Mouse (Mus musculus) lung, embryonic 14.5 days (tissue): ENCODE measurements around the gene Smim14. TPM values are rescaled to one million over a fixed set of nuclear protein-coding genes. Genes with fewer than 3 reads are reported as not detected.

ENCODE experiments used
- ATAC-seq: fragments of 200-750 bp; cut with Nextera tagmentation; 2 replicates; pipeline ENCODE4 v1.8.0; 2017; ENCODE audit warnings: mild to moderate bottlenecking, moderate TSS enrichment, moderate library complexity; ENCODE audit not compliant: insufficient read depth
- DNase-seq: peaks from one replicate; pipeline ENCODE4 v3.0.0-alpha.2; 2015
- H3K27ac ChIP-seq: fragments of 300-500 bp; sonication (generic); 2 replicates; pipeline ENCODE4 v1.5.1; 2014; ENCODE audit warnings: low read depth, mild to moderate bottlenecking, moderate library complexity
- H3K27me3 ChIP-seq: fragments of 300-500 bp; sonication (generic); 2 replicates; pipeline ENCODE4 v1.6.1; 2014; ENCODE audit warnings: low read length, control low read depth; ENCODE audit not compliant: insufficient read depth
- H3K36me3 ChIP-seq: fragments of 300-500 bp; sonication (generic); 2 replicates; pipeline ENCODE4 v1.6.1; 2014; ENCODE audit warnings: control low read depth; ENCODE audit not compliant: insufficient read depth
- H3K4me1 ChIP-seq: fragments of 300-500 bp; sonication (generic); 2 replicates; pipeline ENCODE4 v1.6.1; 2014; ENCODE audit warnings: antibody characterized with exemption, control low read depth; ENCODE audit not compliant: insufficient read depth
- H3K4me2 ChIP-seq: fragments of 300-500 bp; sonication (generic); 2 replicates; pipeline ENCODE4 v1.6.1; 2014; ENCODE audit warnings: mild to moderate bottlenecking
- H3K4me3 ChIP-seq: fragments of 300-500 bp; sonication (generic); 2 replicates; pipeline ENCODE4 v1.5.1; 2014; ENCODE audit warnings: low read depth, low read length
- H3K9ac ChIP-seq: fragments of 300-500 bp; sonication (generic); 2 replicates; pipeline ENCODE4 v1.6.1; 2014
- H3K9me3 ChIP-seq: fragments of 300-500 bp; sonication (generic); 2 replicates; pipeline ENCODE4 v1.6.1; 2016; ENCODE audit warnings: low read depth, low read length, control low read depth
- CTCF ChIP-seq: IDR thresholded peaks from 2 replicates; pipeline ENCODE4 v1.5.1; 2016; ENCODE audit warnings: antibody characterized with exemption, low read depth
- WGBS: fragments of 180-500 bp; shearing (Covaris S2); extraction: QIAGEN DNeasy Blood & Tissue Kit; methylation state at CpG from one replicate; pipeline ENCODE4 v1.1.7; 2014; 5-methylcytosine and 5-hydroxymethylcytosine counted together
- polyA plus RNA-seq: library from polyadenylated mRNA; unstranded; fragments of >200 nt; fragmentation: Nextera tagmentation; extraction: Ambion mirVana; gene quantifications from 2 replicates; pipeline ENCODE4 v1.2.1, GENCODE M21; 2014

Smim14 gene
- polyA plus RNA-seq, 1 experiment from 2014 or later: 83.0 TPM

- Histone ChIP-seq H3K4me3 (no peak overlapping the region), H3K36me3 (no peaks in the 10 kb centered on the region), H3K9me3 (no peaks in the 10 kb centered on the region), H3K27ac (no peak overlapping the region), H3K9ac (no peak overlapping the region), H3K4me2 (no peak overlapping the region), H3K4me1 (no peaks in the 10 kb centered on the region), H3K27me3 (no peaks in the 10 kb centered on the region)
- TF ChIP-seq CTCF: no peak
- ATAC-seq: no peak
- DNase-seq: no peak
- 77% methylated on average over 4 of the region's 4 CpGs for WGBS
Observed at GRCm38 (mm10) chr5:65524831-65525230, 12.2 kb downstream of the Smim14 start.

- Histone ChIP-seq H3K4me2 (no peak overlapping the region), H3K4me1 (no peaks in the 10 kb centered on the region), H3K27ac (no peak overlapping the region), H3K36me3 (no peaks in the 10 kb centered on the region), H3K9ac (no peak overlapping the region), H3K27me3 (no peaks in the 10 kb centered on the region), H3K4me3 (no peak overlapping the region), H3K9me3 (no peaks in the 10 kb centered on the region)
- peak; percentile 30; the same call in 1 of the 2 replicates for TF ChIP-seq CTCF
- WGBS: 76% methylated on average over 1 of the region's 1 CpGs
- ATAC-seq (no peak), DNase-seq (peak; percentile 37)
Observed at GRCm38 (mm10) chr5:65521803-65522202, 15.2 kb downstream of the Smim14 start.

DNA sequence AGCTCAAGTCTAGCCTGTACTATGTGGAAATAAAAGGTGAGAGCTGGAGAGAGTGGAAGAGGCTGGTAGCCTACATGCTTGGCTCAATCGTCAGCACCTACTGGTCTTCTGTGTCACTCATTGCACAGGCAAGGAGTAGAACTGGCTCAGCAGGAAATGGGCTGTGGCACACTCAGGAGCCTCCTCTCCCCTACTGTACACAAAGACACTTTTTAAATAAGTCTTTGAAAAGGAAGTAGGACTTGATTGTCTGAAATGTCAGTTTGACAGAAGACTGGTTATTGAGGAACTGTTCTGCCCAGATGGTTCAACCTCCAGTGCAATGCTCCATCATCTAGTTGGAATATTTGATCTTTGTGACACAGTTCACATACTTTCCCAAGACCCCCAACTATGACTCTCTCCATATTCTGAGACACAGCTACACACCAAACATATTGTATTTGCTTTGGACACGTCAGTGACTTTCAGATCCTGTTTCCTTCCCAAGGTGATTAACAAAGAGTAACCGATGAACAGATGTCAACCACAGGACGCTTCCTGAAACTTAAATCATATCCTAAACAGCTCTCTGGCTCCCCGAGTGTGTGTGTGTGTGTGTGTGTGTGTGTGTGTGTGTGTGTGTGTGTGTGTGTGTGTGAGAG is 22.2 kb downstream of the Smim14 start:
- no peak overlapping the region for H3K4me2 ChIP-seq
- 0 out of 2 replicates have a peak overlapping the region, but pooled peaks have one; percentile 50 for H3K27ac ChIP-seq
- DNase-seq (peak; percentile 59), ATAC-seq (peak; percentile 74; the same call in 1 of the 2 replicates)
- H3K4me3 ChIP-seq: no peak overlapping the region
- no peak overlapping the region for H3K9ac ChIP-seq
- no peaks in the 10 kb centered on the region for H3K9me3 ChIP-seq
- no peaks in the 10 kb centered on the region for H3K36me3 ChIP-seq
- TF ChIP-seq CTCF: no peak
- 32% methylated on average over 5 of the region's 5 CpGs for WGBS
- H3K4me1 ChIP-seq: peaks cover 2% of the 10 kb centered on the region; the same call in 1 of the 2 replicates
- no peaks in the 10 kb centered on the region for H3K27me3 ChIP-seq

DNA sequence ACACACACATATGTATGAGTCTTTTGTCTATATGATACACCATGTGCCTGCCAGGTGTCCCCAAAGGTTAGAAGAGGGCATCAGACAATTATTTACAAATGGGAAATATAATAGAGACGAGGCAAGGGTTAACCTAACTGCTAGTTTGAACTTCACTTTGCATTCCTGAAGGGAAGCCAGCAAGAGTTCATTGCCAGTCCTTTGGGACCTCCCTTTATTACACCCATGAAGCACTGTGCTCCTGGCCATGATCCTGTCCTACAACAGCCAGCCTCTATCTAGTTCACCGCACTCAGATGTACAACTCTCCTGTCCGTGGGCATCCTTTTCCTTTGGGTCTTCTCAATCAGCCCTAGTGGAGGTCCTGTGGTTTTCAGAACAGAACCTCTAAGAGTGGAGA is 23.5 kb downstream of the Smim14 start:
- DNase-seq: no peak
- H3K27me3 ChIP-seq: no peaks in the 10 kb centered on the region
- H3K9me3 ChIP-seq: no peaks in the 10 kb centered on the region
- peaks cover 2% of the 10 kb centered on the region; the same call in 1 of the 2 replicates for H3K4me1 ChIP-seq
- no peak overlapping the region for H3K4me3 ChIP-seq
- no peak overlapping the region; the same call in 1 of the 2 replicates for H3K27ac ChIP-seq
- H3K9ac ChIP-seq: no peak overlapping the region
- TF ChIP-seq CTCF: no peak
- no peak overlapping the region for H3K4me2 ChIP-seq
- ATAC-seq: no peak
- WGBS: 67% methylated on average over 3 of the region's 3 CpGs
- H3K36me3 ChIP-seq: no peaks in the 10 kb centered on the region

GRCm38 (mm10) chr5:65508395-65508794 is 28.6 kb downstream of the Smim14 start:
- no peak for TF ChIP-seq CTCF
- no peak overlapping the region for H3K4me2 ChIP-seq
- 75% methylated on average over 8 of the region's 8 CpGs for WGBS
- H3K9ac ChIP-seq: no peak overlapping the region
- no peaks in the 10 kb centered on the region for H3K9me3 ChIP-seq
- H3K4me3 ChIP-seq: no peak overlapping the region
- no peak overlapping the region for H3K27ac ChIP-seq
- DNase-seq: no peak
- H3K27me3 ChIP-seq: no peaks in the 10 kb centered on the region
- no peak for ATAC-seq
- H3K4me1 ChIP-seq: 0 out of 2 replicates have a peak, but pooled peaks cover 2% of the 10 kb centered on the region
- H3K36me3 ChIP-seq: no peaks in the 10 kb centered on the region

DNA sequence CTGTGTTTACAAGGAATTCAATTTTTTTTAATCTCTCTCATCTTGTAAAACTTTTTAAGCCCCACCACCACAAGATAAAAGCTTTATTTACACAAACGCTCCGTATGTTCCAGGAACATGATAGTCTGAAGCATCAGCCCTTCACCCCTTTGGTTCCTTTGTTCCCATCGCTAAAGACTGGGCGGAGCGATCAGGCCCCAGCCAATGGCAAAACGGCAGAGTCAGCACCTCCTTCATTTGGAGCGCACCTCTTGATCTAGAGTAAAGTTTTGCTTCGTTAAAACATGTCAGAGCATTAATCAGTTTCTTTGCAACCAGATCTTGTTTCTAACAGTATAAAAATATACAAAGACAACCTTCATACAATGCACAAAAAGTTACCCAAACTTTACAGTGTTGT is 31.2 kb downstream of the Smim14 start:
- 0 out of 2 replicates have a peak, but pooled peaks cover 2% of the 10 kb centered on the region for H3K4me1 ChIP-seq
- H3K4me2 ChIP-seq: peak overlapping the region; percentile 50
- DNase-seq: peak; percentile 63
- H3K27me3 ChIP-seq: no peaks in the 10 kb centered on the region
- 7% methylated on average over 8 of the region's 8 CpGs for WGBS
- ATAC-seq: no peak
- TF ChIP-seq CTCF: no peak
- H3K27ac ChIP-seq: no peak overlapping the region
- no peaks in the 10 kb centered on the region for H3K36me3 ChIP-seq
- no peak overlapping the region for H3K9ac ChIP-seq
- H3K4me3 ChIP-seq: no peak overlapping the region
- no peaks in the 10 kb centered on the region for H3K9me3 ChIP-seq

DNA sequence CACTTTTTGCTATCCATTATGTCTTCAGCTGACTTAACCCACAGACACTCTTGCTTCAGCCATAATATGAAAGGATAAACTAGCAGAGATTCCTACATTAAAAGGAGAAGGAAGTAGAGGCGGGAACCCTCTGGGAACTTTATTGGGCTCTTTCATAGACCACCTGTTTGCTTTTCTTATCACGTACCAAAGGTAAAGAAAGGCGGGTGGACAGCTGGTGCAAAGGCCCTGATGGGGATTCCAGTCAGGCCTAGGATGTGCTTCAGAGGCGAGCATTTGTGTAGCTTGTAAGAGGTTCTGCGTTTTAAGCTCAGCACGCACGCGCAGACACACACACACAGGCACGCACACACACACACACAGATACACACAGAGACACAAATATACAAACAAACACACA is 35.6 kb downstream of the Smim14 start:
- no peak for DNase-seq
- WGBS: 74% methylated on average over 9 of the region's 9 CpGs
- no peaks in the 10 kb centered on the region for H3K27me3 ChIP-seq
- no peaks in the 10 kb centered on the region for H3K9me3 ChIP-seq
- no peak overlapping the region for H3K9ac ChIP-seq
- ATAC-seq: no peak
- no peak for TF ChIP-seq CTCF
- H3K36me3 ChIP-seq: no peaks in the 10 kb centered on the region
- no peak overlapping the region for H3K4me2 ChIP-seq
- no peak overlapping the region for H3K4me3 ChIP-seq
- H3K4me1 ChIP-seq: 0 out of 2 replicates have a peak, but pooled peaks cover 2% of the 10 kb centered on the region
- no peak overlapping the region for H3K27ac ChIP-seq
